Mouse (Mus musculus) gastrocnemius, postnatal 25 days (tissue): ENCODE measurements around the gene Stat5a. TPM values are rescaled to one million over a fixed set of nuclear protein-coding genes. Genes with fewer than 3 reads are reported as not detected.

Experiments
- DNase-seq: peaks from one replicate; pipeline ENCODE4 v3.0.0; 2022
- total RNA-seq, 2 experiments: library from RNA; stranded (reverse); gene quantifications; 1 replicate in 1 of 2; 2 replicates in 1 of 2; pipeline ENCODE4 v1.2.3; 2021

Stat5a gene
- total RNA-seq, 2 experiments from 2014 or later: 10.9 to 14.8 TPM

DNA sequence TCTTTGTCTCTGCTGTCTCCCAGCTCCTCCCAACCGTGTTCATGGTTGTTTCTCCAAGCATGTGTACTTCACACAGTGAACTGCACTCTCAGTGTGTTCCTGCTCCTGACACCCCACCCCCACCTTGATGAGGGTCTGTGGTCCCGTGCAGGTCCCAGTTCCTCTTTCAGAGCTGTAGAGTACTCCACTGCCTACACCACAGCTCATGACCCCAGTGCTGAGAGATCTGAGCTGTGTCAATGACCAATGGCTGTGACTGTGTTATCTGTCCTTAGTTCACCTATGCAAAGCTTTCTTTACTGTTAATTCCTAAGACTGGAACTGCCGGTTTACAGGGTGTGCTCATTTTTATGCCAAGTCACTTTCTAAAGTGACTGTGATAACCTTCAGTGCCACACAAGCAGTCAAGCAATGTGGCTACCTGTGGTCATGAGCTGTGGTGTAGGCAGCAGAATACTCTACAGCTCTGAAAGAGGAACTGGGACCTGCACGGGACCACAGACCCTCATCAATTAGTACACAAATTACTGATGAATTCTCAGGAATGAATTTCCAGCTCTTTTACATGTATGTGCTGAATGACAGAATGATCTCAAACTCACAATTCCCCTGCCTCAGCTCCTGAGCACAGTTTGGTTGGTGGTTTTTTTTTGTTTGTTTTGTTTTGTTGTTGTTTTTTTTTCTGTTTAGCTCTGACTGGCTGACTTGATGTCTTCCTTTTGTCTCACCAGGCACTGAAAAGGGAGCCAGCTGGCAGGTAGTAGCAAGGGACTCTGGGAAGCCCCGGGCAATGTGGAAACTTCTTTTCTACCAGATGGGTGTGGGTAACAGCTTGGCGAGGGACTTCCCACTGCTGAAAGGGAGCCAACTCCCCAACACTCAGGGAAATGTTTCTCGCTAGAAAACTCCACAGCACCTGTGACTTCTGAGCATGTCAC lies 38.4 kb downstream of the Stat5a start:
- DNase-seq: no peak

DNA sequence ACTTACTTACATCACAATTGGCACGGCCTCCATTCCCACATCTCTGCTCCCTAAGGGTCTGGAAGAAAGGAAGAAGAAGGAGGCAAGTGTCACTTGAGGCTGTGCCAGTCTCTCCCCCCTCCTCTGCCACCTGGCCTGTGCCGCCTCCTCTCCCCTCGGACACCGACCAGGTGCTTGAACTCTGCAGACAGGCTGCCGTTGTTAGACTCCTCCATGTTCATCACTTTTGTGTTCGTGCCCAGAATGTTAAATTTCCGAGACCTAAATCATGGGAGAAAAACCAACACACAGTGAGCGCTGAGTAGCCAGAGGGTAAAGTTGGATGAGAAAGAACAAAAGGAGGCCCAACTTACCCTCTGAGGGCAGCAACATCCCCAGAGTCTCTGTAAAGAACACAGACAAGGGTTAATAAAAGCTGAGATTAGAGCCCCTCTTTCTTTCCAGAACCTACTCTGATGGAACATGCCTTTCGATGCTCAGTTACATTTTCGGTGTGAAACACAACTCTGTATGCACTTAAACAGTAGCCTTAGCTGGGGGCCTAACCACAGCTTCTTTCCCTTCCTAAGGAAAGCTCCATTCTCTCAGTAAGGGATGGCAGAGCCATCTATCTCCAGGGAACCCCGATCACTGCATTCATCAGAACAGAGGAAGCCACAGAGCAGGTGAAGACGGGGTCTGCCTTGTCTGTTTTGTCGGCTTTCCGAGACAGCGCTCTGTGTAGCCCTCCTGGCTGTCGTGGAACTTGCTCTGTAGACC lies 39.5 kb downstream of the Stat5a start:
- no peak for DNase-seq

GRCm38 (mm10) chr11:100904580-100905351 lies 45.6 kb downstream of the Stat5a start:
- no peak for DNase-seq

GRCm38 (mm10) chr11:100905929-100906328 lies 46.8 kb downstream of the Stat5a start:
- no peak for DNase-seq

GRCm38 (mm10) chr11:100906885-100907284 lies 47.7 kb downstream of the Stat5a start:
- DNase-seq: no peak

DNA sequence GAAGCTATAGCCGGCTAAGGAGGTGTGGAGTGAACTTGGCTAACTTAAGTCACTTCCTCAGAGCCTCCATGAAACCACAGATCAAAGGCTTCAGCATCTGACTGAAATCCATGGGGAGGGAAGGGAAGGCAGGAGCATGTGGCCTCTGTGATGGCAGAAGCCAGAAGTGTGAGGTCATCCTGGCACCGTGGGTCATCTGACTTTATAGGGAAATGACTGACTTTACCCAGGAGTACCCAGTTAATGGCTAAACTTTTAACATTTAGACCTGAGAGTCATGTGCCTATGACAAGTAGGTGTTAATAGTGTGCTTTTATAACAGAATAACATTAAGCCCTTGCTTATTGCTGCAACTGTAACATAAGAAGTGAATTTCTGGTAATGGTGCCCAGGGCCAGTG lies 49.0 kb downstream of the Stat5a start:
- no peak for DNase-seq

GRCm38 (mm10) chr11:100908567-100908966 lies 49.4 kb downstream of the Stat5a start:
- DNase-seq: no peak

DNA sequence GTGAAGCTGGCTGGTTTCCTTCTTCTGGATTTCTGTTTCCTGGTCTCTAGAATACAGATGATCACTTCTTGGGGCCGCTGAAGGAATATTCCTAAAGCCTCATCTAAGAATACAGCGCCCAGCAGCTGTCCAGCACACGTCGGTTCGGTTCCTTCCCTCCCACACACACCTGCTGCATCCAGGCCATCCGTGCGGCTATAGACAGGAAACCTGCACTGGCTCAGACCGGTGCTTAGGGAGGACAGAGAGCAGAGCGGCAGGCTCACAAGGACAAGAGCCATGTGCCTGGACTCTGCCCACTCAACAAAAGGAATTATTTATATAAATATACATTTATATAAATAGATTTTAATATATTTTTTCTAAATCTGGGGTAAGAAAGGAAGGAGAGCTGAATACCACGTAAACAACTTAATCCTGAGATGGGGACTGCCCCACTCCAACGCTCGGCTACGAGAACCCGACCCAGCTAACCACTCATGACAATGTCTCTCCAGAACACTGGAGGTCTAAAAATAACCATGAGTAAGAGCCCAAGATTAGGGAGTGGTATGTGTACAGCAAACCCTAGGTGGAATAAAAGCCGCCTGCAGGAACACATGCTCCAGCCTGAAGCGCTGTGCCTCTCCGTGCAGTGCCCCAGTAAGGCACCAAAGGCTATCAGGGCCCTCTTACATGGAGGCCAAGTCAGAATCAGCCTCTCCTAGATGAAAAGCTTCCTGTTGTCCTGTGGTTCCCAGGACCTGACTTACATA lies 53.4 kb downstream of the Stat5a start:
- DNase-seq: no peak

- DNase-seq: no peak
These were observed 55.3 kb downstream of the Stat5a start for GRCm38 (mm10) chr11:100914415-100914814.

DNA sequence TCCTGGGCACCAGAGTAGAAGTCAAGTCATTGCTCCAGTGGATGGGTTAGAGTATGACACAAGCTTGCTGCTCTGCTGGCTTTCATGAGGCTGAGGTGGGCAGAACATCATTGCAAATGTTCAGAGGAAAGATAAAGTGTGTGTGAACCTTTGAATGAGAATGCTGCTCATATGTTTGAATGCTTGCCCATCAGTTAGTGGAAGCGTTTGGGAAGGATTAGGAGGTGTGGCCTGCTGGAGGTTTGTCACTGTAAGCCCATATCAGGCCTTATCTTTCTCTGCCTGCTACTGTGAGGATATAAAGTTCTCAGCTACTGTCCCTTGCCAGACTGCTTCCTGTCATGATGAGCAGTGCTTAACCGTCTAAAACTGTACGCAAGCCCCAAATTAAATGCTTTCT lies 55.9 kb downstream of the Stat5a start:
- DNase-seq: no peak

- no peak for DNase-seq
These were observed 57.4 kb downstream of the Stat5a start for GRCm38 (mm10) chr11:100916432-100916971.

- DNase-seq: no peak
These were observed 58.9 kb downstream of the Stat5a start for GRCm38 (mm10) chr11:100918007-100918406.

DNA sequence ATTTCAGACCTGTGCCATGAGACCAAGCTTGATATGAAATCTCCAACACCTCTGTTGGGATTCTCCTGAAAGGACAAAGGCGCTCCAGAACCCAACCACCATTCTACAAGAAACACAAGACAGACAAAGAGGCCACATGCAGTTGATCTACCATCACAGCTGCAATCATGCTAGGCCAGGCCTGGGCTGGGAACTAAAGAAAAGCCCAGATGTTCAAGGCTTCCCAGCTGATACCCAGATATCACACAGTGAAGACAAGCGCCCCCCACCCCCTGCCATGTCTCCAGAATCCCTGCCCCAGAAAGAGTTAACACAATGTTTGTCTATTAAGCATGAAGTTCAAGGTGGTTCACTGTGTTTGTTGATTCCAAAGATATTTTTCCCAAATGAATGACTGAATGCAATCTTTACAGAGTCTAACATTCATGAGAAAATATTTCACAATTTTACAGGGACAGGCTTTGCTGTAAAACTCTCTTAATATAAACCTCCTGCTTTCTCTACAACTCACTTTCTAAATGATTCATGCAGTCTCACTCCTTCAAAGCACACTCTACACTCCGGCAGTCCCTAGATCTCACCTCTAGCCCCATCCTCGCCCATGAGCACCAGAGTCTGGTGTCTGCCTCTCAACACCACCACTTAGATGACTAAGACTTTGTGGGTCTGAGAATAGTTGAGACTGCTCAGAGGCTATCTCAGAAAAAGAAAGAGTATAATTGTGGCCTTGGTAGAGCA lies 61.9 kb downstream of the Stat5a start:
- DNase-seq: no peak

- no peak for DNase-seq
These were observed 65.3 kb downstream of the Stat5a start for GRCm38 (mm10) chr11:100924386-100924919.

GRCm38 (mm10) chr11:100927386-100927785 lies 68.2 kb downstream of the Stat5a start:
- DNase-seq: no peak

DNA sequence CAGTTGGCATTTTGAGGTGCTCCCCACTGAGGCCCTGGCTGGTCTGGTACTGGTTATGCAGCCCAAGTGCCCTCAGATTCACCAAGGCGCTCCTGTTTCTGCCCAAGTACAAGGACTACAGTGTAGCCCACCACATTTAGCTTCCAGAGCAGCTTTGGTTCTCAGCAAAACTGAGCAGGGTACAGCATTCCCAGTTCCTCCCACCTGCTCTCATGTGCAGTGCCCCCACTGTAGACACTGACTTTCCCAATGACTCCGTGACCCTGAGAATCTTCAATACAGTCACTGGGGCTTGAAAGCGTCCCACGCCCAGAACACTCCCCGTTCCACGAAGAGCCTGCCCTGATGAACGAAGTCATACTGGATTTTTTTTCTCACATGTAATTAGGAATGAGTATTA lies 71.5 kb downstream of the Stat5a start:
- no peak for DNase-seq

DNA sequence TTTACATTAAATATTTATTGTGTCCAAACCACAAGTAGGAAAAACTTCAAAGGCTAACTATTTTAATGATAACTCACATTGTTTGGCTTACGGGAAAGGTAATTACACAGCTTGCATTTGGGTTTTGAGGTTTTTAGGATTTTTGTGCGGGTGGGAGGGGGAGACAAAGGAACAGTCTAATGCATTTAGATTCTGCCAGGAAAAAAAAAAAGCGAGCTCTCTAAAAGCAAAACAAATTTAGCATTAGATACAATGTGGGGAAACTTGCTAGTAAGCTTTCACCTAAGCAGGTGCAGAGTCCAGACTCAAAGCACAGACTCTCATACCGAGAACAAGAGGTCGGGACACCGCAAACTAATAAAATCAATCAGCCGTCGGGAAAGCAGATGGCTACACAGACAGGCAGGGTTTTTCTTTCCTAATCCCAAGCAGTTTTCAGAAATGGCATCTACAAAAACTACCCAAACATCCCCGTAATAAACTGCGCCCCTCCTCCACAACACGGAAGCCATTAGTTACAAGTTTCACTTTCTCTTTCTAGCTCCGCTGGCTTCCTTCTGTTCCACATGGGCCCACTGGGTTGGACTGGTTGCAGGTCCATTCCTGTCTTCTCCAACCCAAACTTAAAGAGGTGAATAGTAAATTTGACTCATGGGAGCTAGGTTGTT lies 72.2 kb downstream of the Stat5a start:
- DNase-seq: no peak
